Mouse (Mus musculus): Measurements from ENCODE around the gene Thap2. TPM values are rescaled to one million over a fixed set of nuclear protein-coding genes. Genes with fewer than 3 reads are reported as not detected.

The Thap2 gene
- 9.9 and 11.1 TPM in 2 replicates for polyA plus RNA-seq (2012; rRNA removed)

DNA sequence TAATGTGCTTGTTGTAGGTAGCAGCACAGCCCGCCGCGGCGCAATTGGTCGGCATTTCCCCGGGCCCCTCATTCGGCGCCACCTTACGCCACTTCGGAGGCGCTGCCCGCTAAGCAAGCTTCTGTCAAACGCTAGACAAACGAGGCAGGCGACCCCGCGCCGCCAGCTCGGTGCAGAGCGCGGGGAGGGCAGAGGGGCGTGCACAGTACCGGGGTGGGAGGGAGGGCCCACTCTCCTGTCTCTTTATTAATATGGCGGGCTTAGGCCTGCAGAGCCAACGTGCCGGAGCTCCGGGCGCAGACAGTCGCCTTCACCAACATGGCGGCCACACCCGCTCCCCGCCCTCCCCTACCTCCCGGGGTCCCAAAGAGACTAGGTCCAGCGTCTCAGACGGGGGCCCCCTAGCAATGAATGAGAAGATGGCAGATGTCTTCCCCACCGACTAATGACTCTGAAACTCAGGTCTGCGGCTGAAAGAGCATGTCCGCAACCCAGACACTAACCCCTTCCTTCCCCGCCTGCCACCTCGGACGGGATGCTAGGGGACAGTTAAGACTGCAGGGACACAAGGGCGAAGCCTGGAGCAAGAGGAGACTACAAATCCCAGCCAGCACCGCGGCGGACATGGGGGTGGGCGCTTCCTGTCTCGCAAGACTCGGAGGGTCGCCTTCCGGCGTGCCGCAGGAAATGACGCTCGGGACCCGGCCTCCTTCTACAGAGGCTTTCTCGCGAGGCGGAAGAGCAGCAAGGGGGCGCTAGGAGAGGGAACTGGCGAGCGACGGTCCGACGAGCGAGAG lies at the start of gene Thap2, which contains the start of gene Zfc3h1:
Gene Thap2 (minus strand): TSS at position 223 of the 797 bp plus-strand sequence.
Gene Zfc3h1 (plus strand): TSS at position 739 of the 797 bp plus-strand sequence.
- DNase-seq (ENCODE audit: low spot score): peak; percentile 65

GRCm38 (mm10) chr10:115425351-115425750 lies 41.1 kb upstream of the Thap2 start:
- DNase-seq (ENCODE audit: low spot score): no peak

DNA sequence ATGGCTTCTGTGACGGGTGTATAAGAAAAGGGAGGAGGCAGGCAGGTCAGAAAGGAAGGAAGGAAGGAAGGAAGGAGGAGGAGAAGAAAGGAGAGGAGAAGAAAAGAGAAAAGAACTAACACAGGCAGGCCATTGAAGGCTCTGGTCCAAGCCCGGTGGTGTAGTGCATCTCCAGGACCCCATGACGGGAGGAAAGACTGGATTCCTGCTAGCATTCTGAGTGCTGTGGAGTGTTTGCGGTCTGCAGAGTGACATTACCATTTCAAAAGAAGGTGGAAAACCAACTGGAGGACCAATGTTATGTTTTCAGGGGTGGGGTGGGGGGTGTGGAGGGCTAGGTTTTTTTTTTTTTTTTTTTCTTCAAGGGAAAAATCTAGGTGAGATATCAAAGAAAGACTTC lies 37.7 kb upstream of the Thap2 start:
- DNase-seq (ENCODE audit: low spot score): no peak

DNA sequence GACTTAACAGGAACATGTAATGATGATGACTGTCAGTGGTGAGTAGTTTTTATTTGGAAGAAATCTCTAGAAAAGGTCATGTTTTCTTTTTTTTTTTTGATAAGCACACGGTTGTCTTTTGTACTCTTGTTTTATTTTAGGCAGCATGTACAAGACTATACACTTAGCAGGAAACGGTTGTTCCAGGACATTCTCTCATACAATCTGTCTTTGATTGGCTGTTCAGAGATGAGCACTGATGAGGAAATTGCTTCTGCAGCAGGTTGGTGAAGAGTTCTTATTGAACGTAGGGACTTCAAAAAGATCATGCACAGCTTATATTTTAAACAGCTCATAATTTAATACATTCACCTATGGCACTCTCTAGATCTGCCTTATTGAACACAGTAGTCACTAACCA lies 29.8 kb upstream of the Thap2 start:
- no peak for DNase-seq (ENCODE audit: low spot score)

DNA sequence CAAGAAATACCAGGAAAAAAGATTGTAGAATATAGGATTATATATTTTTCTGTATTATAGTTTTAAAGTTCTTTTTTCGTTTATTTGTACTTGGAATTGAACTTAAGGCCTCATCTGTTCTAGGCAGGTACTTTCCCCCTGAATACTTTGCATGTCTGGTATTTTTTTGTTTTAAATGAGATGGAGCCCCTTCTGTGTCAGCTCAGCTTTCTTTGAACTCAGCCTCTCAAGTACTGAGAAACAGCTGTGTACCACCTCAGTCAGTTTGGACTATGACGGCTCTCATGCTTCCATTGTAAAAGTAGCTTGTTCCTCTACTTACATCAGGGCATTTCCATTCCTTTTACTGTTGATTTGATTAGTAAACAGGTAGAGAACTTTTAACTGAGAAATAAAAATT lies 29.3 kb upstream of the Thap2 start:
- DNase-seq (ENCODE audit: low spot score): no peak

- DNase-seq (ENCODE audit: low spot score): peak; percentile 21
Observed at GRCm38 (mm10) chr10:115406393-115406792, 22.1 kb upstream of the Thap2 start.

- no peak for DNase-seq (ENCODE audit: low spot score)
Observed at GRCm38 (mm10) chr10:115391896-115392295, 7.7 kb upstream of the Thap2 start.

DNA sequence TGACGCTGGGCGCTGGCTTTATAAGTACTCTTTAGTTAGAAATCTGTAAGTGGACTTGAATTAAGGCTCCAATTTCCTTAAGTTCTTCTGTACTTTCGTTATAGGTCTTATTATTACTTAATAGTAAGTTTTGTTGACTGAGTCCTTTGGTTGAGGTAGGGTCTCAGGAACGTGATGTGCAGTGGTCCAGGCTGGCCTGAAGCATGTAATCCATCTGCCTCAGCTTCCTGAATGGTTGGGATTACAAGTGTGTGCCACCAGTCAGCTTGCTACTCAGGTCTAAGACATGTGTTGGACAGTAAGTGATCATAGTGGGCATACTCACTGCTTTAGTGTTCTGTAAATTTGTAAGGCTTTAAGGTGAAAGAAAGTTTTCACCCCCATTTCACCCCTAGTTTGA lies 6.8 kb upstream of the Thap2 start:
- no peak for DNase-seq (ENCODE audit: low spot score)

GRCm38 (mm10) chr10:115387891-115388290 lies 3.6 kb upstream of the Thap2 start:
- DNase-seq (ENCODE audit: low spot score): no peak

DNA sequence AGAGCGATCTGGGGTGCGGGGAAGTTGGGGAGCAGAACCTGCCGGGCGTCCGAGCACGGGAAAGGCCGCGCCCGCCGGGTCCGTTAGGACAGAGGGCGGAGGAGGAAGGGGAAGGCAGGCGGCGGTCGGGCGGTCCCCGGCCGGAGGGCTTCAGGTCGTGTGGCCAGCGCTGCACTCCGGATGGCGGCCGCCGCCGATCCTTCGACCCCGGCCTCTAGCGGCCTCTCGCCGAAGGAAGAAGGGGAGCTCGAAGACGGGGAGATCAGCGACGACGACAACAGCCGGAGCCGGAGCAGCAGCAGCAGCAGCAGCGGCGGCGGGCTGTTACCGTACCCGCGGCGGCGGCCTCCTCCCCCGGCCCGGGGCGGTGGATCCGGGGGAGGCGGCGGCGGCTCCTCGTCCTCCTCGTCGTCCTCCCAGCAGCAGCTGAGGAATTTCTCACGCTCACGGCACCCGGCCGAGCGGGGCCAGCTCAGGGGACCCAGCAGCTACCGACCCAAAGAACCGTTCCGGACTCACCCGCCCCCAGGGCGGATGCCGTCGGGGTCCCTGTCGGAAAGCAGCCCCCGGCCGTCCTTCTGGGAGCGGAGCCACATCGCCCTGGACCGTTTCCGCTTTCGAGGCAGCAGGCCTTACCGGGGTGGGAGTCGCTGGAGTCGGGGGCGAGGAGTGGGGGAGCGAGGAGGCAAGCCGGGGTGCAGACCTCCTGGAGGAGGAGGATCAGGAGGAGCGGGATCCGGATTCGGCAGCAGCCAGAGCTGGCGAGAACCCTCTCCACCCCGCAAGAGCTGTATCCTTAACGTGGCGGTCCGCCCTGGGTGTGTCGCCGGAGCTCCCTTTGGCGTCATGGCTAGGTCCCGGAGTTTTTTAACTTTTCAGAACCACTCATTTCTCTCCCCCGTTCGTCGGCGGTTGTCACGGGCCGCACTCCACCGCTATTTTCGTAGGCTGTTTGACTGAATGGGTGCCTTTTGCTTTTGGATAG lies 1.1 kb upstream of the Thap2 start:
- DNase-seq (ENCODE audit: low spot score): peak; percentile 88

GRCm38 (mm10) chr10:115383644-115384220 lies 511 bp downstream of the Thap2 start:
- DNase-seq (ENCODE audit: low spot score): no peak

DNA sequence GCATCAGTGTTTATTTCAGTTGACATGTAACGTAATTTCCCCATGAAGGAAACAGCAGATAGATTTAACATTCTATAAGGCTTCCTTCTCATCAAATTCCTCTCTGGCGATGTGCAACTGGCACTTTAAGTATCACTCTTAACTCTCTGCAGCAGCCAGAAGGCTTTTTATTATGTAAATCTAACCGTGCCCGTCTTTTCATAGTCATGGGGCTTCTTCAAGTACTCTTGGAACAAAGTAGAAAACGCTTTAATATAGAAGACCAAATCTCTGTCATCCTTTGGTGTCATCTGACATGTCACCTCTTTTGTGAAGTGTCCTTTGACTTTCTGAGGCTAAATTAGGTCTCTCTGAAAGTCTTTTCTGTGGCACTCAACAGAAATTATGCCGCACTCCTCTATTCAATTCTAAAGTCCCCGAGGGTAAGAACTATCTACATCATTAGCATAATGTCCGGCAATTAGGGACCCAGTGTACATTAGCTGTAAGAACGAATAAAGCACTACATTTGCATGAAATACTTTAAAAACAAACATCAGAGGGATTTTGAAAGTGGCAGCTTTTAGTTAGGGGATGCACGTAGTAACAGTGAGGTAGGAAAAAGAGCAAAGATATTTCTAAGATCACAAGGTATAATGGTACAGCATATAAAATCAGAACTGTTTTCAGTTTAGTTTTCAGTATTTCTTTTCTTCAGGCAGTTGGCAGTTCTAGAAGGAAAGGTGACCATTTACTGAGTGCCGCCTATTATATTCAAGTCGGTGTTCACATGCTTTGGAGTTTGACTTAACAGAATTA lies 1.2 kb downstream of the Thap2 start:
- DNase-seq (ENCODE audit: low spot score): no peak

DNA sequence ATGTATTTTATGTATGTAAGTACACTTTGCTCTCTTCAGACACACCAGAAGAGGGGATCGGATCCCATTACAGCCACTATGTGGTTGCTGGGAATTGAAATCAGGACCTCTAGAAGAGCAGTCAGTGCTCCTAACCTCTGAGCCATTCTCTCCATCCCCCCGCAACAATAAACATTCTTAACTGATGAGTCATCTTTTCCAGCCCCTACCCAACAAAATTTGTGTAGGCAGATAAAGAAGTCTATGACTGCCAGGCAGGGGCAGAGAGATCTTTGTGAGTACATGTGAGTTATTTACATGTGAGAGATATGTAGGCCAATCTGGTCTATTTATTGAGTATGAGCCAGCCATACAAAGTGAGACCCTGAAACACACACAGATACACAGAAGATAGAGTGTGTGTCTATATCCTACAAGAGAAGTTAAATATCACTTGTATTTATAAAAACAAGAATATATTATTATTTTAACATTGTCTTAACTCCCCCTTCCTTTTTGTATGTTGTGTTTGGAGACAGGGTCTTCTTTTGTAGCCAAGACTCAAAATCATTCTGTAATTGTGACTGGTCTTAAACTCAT lies 2.6 kb downstream of the Thap2 start:
- DNase-seq (ENCODE audit: low spot score): no peak

- DNase-seq (ENCODE audit: low spot score): no peak
Observed at GRCm38 (mm10) chr10:115363151-115363550, 21.1 kb downstream of the Thap2 start.

- DNase-seq (ENCODE audit: low spot score): no peak
Observed at GRCm38 (mm10) chr10:115362623-115362964, 21.6 kb downstream of the Thap2 start.

GRCm38 (mm10) chr10:115361840-115362622 lies 22.2 kb downstream of the Thap2 start, which contains the start of gene Tmem19:
Gene Tmem19, minus strand, starts transcription at chr10:115362501.
- DNase-seq (ENCODE audit: low spot score): peak; percentile 97

GRCm38 (mm10) chr10:115359066-115359465 lies 25.2 kb downstream of the Thap2 start:
- no peak for DNase-seq (ENCODE audit: low spot score)

DNA sequence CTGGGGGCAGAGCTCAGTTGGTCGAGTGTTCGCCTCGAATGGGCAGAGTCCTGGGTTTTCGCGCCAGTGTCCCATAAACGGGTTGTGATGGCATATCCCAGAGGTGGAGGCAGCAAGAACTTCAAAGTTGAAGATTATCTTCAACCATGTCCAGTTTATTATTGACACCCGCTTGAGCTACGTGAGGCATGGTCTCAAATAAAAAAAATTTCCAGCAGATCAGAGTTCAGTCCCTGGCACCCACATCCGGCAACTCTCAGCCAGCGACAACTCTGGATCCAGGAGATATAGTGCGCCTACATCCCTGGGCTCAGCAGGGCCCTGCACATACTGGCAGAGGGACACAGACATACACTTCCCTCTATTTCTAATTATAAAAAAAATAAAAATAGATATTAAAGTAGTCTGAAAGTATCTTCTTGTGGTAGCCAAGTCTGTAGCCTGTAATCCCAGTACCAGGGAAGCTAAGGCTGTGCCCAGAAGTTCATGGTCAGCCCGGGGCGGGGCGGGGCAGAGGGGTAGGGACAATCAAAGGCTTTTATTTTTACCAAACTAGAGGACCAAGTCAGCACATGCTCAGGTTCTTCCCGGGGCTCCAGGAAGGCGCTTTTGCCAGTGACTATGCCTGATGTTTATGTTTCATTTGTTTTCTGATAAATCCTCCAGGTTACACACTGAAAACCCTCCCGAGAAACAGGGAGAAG lies 25.9 kb downstream of the Thap2 start:
- no peak for DNase-seq (ENCODE audit: low spot score)

- DNase-seq (ENCODE audit: low spot score): no peak
Observed at GRCm38 (mm10) chr10:115356106-115356505, 28.1 kb downstream of the Thap2 start.
